Mouse (Mus musculus): ENCODE measurements at regions not wholly inside any gene's neighbourhood (a gene's known extent, or its start where the extent isn't known, plus 50 kb on each side); places are given as distances from the start of the nearest gene placed in this dataset.
"Not testable (repeated sequence)": the region's sequence is repeated elsewhere in the genome, so short reads cannot be mapped to it uniquely, and the experiment has no call there.

DNA sequence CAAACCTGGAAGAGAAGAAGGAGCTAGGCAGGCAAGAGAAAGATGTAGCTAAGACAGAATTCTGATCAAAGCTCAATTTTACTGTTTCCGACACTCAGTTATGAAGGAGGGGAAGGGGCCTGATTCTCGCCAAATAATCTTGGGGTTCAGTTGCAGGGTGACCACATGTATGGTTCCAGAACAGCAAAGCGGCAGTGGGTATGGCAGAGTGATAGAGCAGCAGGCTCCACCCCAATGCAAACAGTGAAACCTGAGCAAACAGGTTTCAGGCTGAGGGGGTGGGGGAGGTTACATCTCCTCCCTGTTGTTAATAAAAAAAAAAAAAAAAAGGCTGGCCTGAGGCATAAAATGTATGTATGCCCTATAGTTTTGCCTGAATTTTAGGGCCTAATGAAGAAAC, 335.3 kb upstream of the Slc10a2 start:
- H3K36me3 ChIP-seq (ENCODE audit: control insufficient read depth, insufficient read depth, low read length); DNase-seq (ENCODE audit: low spot score); H3K4me3 ChIP-seq (ENCODE audit: low read depth, low read length); H3K9ac ChIP-seq (ENCODE audit: low read length); H3K27me3 ChIP-seq (ENCODE audit: control insufficient read depth, insufficient read depth, low read length); H3K27ac ChIP-seq (ENCODE audit: low read depth, low read length); H3K4me2 ChIP-seq (ENCODE audit: low read depth); H3K9me3 ChIP-seq (ENCODE audit: control insufficient read depth, low read length); ATAC-seq (ENCODE audit: insufficient read depth, low FRiP score, low TSS enrichment); H3K4me1 ChIP-seq (ENCODE audit: control insufficient read depth, insufficient read depth, low read length): not testable (repeated sequence)
- WGBS: 91% methylated on average over 3 of the region's 3 CpGs

GRCm38 (mm10) chr8:5439054-5439453, 333.9 kb upstream of the Slc10a2 start:
- H3K4me3 ChIP-seq (ENCODE audit: low read depth, low read length): no peak overlapping the region
- H3K27me3 ChIP-seq (ENCODE audit: control insufficient read depth, insufficient read depth, low read length): no peaks in the 10 kb centered on the region
- no peak overlapping the region for H3K4me2 ChIP-seq (ENCODE audit: low read depth)
- H3K4me1 ChIP-seq (ENCODE audit: control insufficient read depth, insufficient read depth, low read length): no peaks in the 10 kb centered on the region
- DNase-seq (ENCODE audit: low spot score) (no peak), ATAC-seq (ENCODE audit: insufficient read depth, low FRiP score, low TSS enrichment) (no peak)
- 64% methylated on average over 2 of the region's 2 CpGs for WGBS
- H3K36me3 ChIP-seq (ENCODE audit: control insufficient read depth, insufficient read depth, low read length): no peaks in the 10 kb centered on the region
- H3K9ac ChIP-seq (ENCODE audit: low read length): no peak overlapping the region
- no peak overlapping the region for H3K27ac ChIP-seq (ENCODE audit: low read depth, low read length)
- H3K9me3 ChIP-seq (ENCODE audit: control insufficient read depth, low read length): no peaks in the 10 kb centered on the region

GRCm38 (mm10) chr8:5428303-5428971, 323.3 kb upstream of the Slc10a2 start:
- ATAC-seq (ENCODE audit: insufficient read depth, low FRiP score, low TSS enrichment): no peak
- WGBS: 87% methylated on average over 3 of the region's 3 CpGs

GRCm38 (mm10) chr8:5416841-5417240, 311.7 kb upstream of the Slc10a2 start:
- WGBS: 48% methylated on average over 2 of the region's 2 CpGs
- H3K9ac ChIP-seq (ENCODE audit: low read length); DNase-seq (ENCODE audit: low spot score); H3K36me3 ChIP-seq (ENCODE audit: control insufficient read depth, insufficient read depth, low read length); ATAC-seq (ENCODE audit: insufficient read depth, low FRiP score, low TSS enrichment); H3K4me3 ChIP-seq (ENCODE audit: low read depth, low read length); H3K9me3 ChIP-seq (ENCODE audit: control insufficient read depth, low read length); H3K27me3 ChIP-seq (ENCODE audit: control insufficient read depth, insufficient read depth, low read length); H3K4me2 ChIP-seq (ENCODE audit: low read depth); H3K27ac ChIP-seq (ENCODE audit: low read depth, low read length); H3K4me1 ChIP-seq (ENCODE audit: control insufficient read depth, insufficient read depth, low read length): not testable (repeated sequence)

More at GRCm38 (mm10) chr8:5428303-5428971, 323.3 kb upstream of the Slc10a2 start:
- no peak for DNase-seq (ENCODE audit: low spot score)
- no peaks in the 10 kb centered on the region for H3K36me3 ChIP-seq (ENCODE audit: control insufficient read depth, insufficient read depth, low read length)
- H3K4me3 ChIP-seq (ENCODE audit: low read depth, low read length): no peak overlapping the region
- H3K9me3 ChIP-seq (ENCODE audit: control insufficient read depth, low read length): no peaks in the 10 kb centered on the region
- no peak overlapping the region for H3K4me2 ChIP-seq (ENCODE audit: low read depth)
- H3K27ac ChIP-seq (ENCODE audit: low read depth, low read length): no peak overlapping the region
- no peaks in the 10 kb centered on the region for H3K27me3 ChIP-seq (ENCODE audit: control insufficient read depth, insufficient read depth, low read length)
- H3K4me1 ChIP-seq (ENCODE audit: control insufficient read depth, insufficient read depth, low read length): no peaks in the 10 kb centered on the region
- no peak overlapping the region for H3K9ac ChIP-seq (ENCODE audit: low read length)

DNA sequence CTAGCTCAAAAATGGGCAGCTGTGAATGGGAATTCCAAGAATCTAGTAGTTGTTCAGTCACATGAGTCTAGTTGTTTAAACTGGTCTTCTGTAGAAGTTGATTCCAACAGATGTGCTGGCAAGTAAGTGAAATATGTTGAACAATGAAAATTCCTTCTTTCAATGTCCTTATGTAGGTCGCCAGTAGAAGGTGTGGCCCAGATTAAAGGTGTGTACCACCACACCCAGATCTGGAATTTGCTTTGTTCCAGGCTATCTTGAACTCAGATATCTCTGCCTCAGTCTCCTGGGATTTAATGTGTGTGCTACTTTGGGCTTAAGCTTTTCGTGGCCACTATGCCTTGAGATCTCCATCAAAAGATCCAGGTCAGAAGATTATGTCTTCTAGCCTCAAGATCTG, 279.7 kb upstream of the Slc10a2 start:
- Histone ChIP-seq H3K36me3 (ENCODE audit: control insufficient read depth, insufficient read depth, low read length) (no peaks in the 10 kb centered on the region), H3K4me3 (ENCODE audit: low read depth, low read length) (no peak overlapping the region), H3K27me3 (ENCODE audit: control insufficient read depth, insufficient read depth, low read length) (no peaks in the 10 kb centered on the region), H3K4me2 (ENCODE audit: low read depth) (no peak overlapping the region), H3K9me3 (ENCODE audit: control insufficient read depth, low read length) (no peaks in the 10 kb centered on the region), H3K9ac (ENCODE audit: low read length) (no peak overlapping the region), H3K27ac (ENCODE audit: low read depth, low read length) (no peak overlapping the region), H3K4me1 (ENCODE audit: control insufficient read depth, insufficient read depth, low read length) (no peaks in the 10 kb centered on the region)
- WGBS: 83% methylated on average over 2 of the region's 2 CpGs
- no peak for DNase-seq (ENCODE audit: low spot score)
- no peak for ATAC-seq (ENCODE audit: insufficient read depth, low FRiP score, low TSS enrichment)

GRCm38 (mm10) chr8:5378001-5378400, 272.9 kb upstream of the Slc10a2 start:
- Histone ChIP-seq H3K4me2 (ENCODE audit: low read depth) (no peak overlapping the region), H3K9ac (ENCODE audit: low read length) (no peak overlapping the region), H3K27me3 (ENCODE audit: control insufficient read depth, insufficient read depth, low read length) (no peaks in the 10 kb centered on the region), H3K27ac (ENCODE audit: low read depth, low read length) (no peak overlapping the region), H3K36me3 (ENCODE audit: control insufficient read depth, insufficient read depth, low read length) (no peaks in the 10 kb centered on the region), H3K4me3 (ENCODE audit: low read depth, low read length) (no peak overlapping the region), H3K9me3 (ENCODE audit: control insufficient read depth, low read length) (no peaks in the 10 kb centered on the region), H3K4me1 (ENCODE audit: control insufficient read depth, insufficient read depth, low read length) (no peaks in the 10 kb centered on the region)
- DNase-seq (ENCODE audit: low spot score) (no peak), ATAC-seq (ENCODE audit: insufficient read depth, low FRiP score, low TSS enrichment) (no peak)
- 97% methylated on average over 1 of the region's 1 CpGs for WGBS

GRCm38 (mm10) chr8:5339953-5340352, 234.8 kb upstream of the Slc10a2 start:
- H3K9ac ChIP-seq (ENCODE audit: low read length): no peak overlapping the region
- no peaks in the 10 kb centered on the region for H3K36me3 ChIP-seq (ENCODE audit: control insufficient read depth, insufficient read depth, low read length)
- H3K4me3 ChIP-seq (ENCODE audit: low read depth, low read length): no peak overlapping the region
- DNase-seq (ENCODE audit: low spot score) (no peak), ATAC-seq (ENCODE audit: insufficient read depth, low FRiP score, low TSS enrichment) (no peak)
- H3K27ac ChIP-seq (ENCODE audit: low read depth, low read length): no peak overlapping the region
- no peak overlapping the region for H3K4me2 ChIP-seq (ENCODE audit: low read depth)
- no peaks in the 10 kb centered on the region for H3K4me1 ChIP-seq (ENCODE audit: control insufficient read depth, insufficient read depth, low read length)
- no peaks in the 10 kb centered on the region for H3K9me3 ChIP-seq (ENCODE audit: control insufficient read depth, low read length)
- no peaks in the 10 kb centered on the region for H3K27me3 ChIP-seq (ENCODE audit: control insufficient read depth, insufficient read depth, low read length)

GRCm38 (mm10) chr8:5314594-5314993, 209.4 kb upstream of the Slc10a2 start:
- no peaks in the 10 kb centered on the region for H3K36me3 ChIP-seq (ENCODE audit: control insufficient read depth, insufficient read depth, low read length)
- H3K4me3 ChIP-seq (ENCODE audit: low read depth, low read length): no peak overlapping the region
- H3K4me1 ChIP-seq (ENCODE audit: control insufficient read depth, insufficient read depth, low read length): no peaks in the 10 kb centered on the region
- no peaks in the 10 kb centered on the region for H3K9me3 ChIP-seq (ENCODE audit: control insufficient read depth, low read length)
- no peak overlapping the region for H3K9ac ChIP-seq (ENCODE audit: low read length)
- 94% methylated on average over 1 of the region's 1 CpGs for WGBS
- H3K27ac ChIP-seq (ENCODE audit: low read depth, low read length): no peak overlapping the region
- H3K4me2 ChIP-seq (ENCODE audit: low read depth): no peak overlapping the region
- DNase-seq (ENCODE audit: low spot score) (no peak), ATAC-seq (ENCODE audit: insufficient read depth, low FRiP score, low TSS enrichment) (0 out of 2 replicates have a peak, but pooled peaks have one; percentile 41)
- no peaks in the 10 kb centered on the region for H3K27me3 ChIP-seq (ENCODE audit: control insufficient read depth, insufficient read depth, low read length)

GRCm38 (mm10) chr8:5299982-5300381, 194.8 kb upstream of the Slc10a2 start:
- H3K27ac ChIP-seq (ENCODE audit: low read depth, low read length): no peak overlapping the region
- no peaks in the 10 kb centered on the region for H3K36me3 ChIP-seq (ENCODE audit: control insufficient read depth, insufficient read depth, low read length)
- H3K9ac ChIP-seq (ENCODE audit: low read length): no peak overlapping the region
- DNase-seq (ENCODE audit: low spot score) (no peak), ATAC-seq (ENCODE audit: insufficient read depth, low FRiP score, low TSS enrichment) (no peak)
- H3K4me3 ChIP-seq (ENCODE audit: low read depth, low read length): no peak overlapping the region
- H3K9me3 ChIP-seq (ENCODE audit: control insufficient read depth, low read length): no peaks in the 10 kb centered on the region
- no peak overlapping the region for H3K4me2 ChIP-seq (ENCODE audit: low read depth)
- no peaks in the 10 kb centered on the region for H3K27me3 ChIP-seq (ENCODE audit: control insufficient read depth, insufficient read depth, low read length)
- H3K4me1 ChIP-seq (ENCODE audit: control insufficient read depth, insufficient read depth, low read length): no peaks in the 10 kb centered on the region

All from neural tube, embryonic 11.5 days (tissue).